In the genomic region with DNA sequence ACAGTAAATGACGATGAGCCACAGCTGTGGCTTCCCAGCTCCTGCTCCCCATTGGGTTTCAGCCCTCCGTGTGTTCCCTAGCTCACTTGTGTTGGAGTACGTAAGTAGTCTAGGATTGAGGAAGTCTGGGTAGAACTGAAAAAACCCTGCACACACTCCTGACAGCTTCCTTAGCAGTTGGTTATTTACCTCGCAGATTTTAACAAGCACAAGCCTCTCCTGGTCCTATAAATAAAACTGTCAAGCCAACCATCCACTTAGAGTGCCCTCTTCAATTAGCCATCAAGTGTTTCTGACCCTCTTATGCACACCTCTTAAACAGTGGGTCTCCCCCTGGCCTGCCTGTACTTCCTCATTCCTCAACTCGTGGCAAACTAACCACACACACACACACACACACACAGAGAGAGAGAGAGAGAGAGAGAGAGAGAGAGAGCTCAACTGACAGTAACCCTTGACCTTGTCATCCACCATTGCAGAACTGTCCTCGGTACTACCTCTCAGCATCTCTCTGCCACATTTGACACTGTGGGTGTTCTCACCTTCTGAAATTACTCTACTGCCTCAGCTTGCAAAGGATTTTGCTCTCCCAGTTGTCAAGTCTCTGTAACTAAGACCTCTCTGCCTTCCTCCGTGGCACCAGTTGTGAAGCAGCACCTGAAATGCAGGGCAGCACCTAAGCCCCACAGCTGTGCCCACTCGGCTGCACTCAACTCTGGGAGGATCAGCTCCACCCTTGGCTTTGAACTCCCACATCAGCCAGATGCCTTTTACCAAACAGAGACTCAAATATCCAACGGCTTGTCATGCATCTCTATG, we compare ENCODE assay signal across 8 mouse cellular contexts. TPM values are rescaled to one million over a fixed set of nuclear protein-coding genes. Genes with fewer than 3 reads are reported as not detected.
DNase-seq lines count a peak whose midpoint lies in the region; ATAC-seq and TF ChIP-seq lines count a peak whose summit lies in the region.

No protein-coding gene starts in this region.

- no peaks in the 10 kb centered on the region for H3K27me3 ChIP-seq in heart, embryonic 12.5 days (replicated peaks)
- no peaks in the 10 kb centered on the region for H3K27me3 ChIP-seq in liver, embryonic 14.5 days (ENCODE audit: control insufficient read depth, insufficient read depth, low read length)

- no peak overlapping the region for H3K27ac ChIP-seq in ES-E14 (ENCODE audit: insufficient read depth, low read depth, low read length, poor library complexity, severe bottlenecking)
- H3K27ac ChIP-seq in heart, embryonic 12.5 days (ENCODE audit: poor library complexity, severe bottlenecking): peak overlapping the region; percentile 75; the same call in 1 of the 2 replicates
- peak overlapping the region; percentile 73 for H3K27ac ChIP-seq in liver, embryonic 14.5 days

- no peak; the same call in 1 of the 2 replicates for ATAC-seq in heart, embryonic 12.5 days (ENCODE audit: insufficient number of reproducible peaks, low FRiP score)
- no peak for ATAC-seq in liver, embryonic 14.5 days (ENCODE audit: insufficient read depth)

- 50% methylated on average over 9 of the region's 9 CpGs for WGBS in heart, embryonic 12.5 days
- 34% methylated on average over 9 of the region's 9 CpGs for WGBS in liver, embryonic 14.5 days (ENCODE audit: insufficient replicate concordance)

- TF ChIP-seq EP300 in liver, embryonic 14.5 days (IDR thresholded peaks at IDR 0.05; ENCODE audit: low read depth): peak; percentile 18; the same call in 1 of the 2 replicates

- TF ChIP-seq CTCF in liver, embryonic 14.5 days (IDR thresholded peaks at IDR 0.05; ENCODE audit: low read depth): no peak

- H3K9me3 ChIP-seq in ES-E14 (ENCODE audit: control insufficient read depth, insufficient read depth, low read depth, low read length): no peaks in the 10 kb centered on the region
- no peaks in the 10 kb centered on the region for H3K9me3 ChIP-seq in heart, embryonic 12.5 days (replicated peaks)
- no peaks in the 10 kb centered on the region for H3K9me3 ChIP-seq in liver, embryonic 14.5 days (ENCODE audit: control insufficient read depth, low read length)

- H3K4me3 ChIP-seq in ES-E14 (ENCODE audit: insufficient read depth in 1 of 2, low read depth in 1 of 2, low read length in 2 of 2, poor library complexity in 1 of 2, severe bottlenecking in 1 of 2): peak overlapping the region; percentile 94
- H3K4me3 ChIP-seq in heart, embryonic 12.5 days: peak overlapping the region; percentile 90; the same call in 1 of the 2 replicates
- H3K4me3 ChIP-seq in liver, embryonic 14.5 days (ENCODE audit: insufficient read depth in 1 of 2, low read depth in 2 of 2, low read length in 2 of 2): peak overlapping the region; percentile 80 to 82

- in situ Hi-C loops in ES-E14 (cut with MboI; ENCODE audit: low sequenced_read_pairs in 2 of 2, unreplicated experiment in 2 of 2): loop anchor here in 1 of 2 experiments (5.0 kb wide), 1 partner anchor 122 kb away; no protein-coding TSS in a partner anchor

- no peaks in the 10 kb centered on the region for H3K36me3 ChIP-seq in ES-E14 (ENCODE audit: control insufficient read depth, insufficient read depth, low read length, poor library complexity, severe bottlenecking)
- peaks cover 7% of the 10 kb centered on the region; the same call in 1 of the 2 replicates for H3K36me3 ChIP-seq in heart, embryonic 12.5 days
- peaks cover 6% of the 10 kb centered on the region for H3K36me3 ChIP-seq in liver, embryonic 14.5 days (replicated peaks; ENCODE audit: control insufficient read depth, insufficient read depth, low read depth)

- peaks cover 4 to 7% of the 10 kb centered on the region in 2 experiments; a peak in 1 of 4 replicates for H3K4me1 ChIP-seq in ES-E14 (ENCODE audit: control insufficient read depth in 2 of 2, insufficient read depth in 2 of 2, low read length in 2 of 2, poor library complexity in 1 of 2)
- peaks cover 30% of the 10 kb centered on the region for H3K4me1 ChIP-seq in heart, embryonic 12.5 days (replicated peaks)
- H3K4me1 ChIP-seq in liver, embryonic 14.5 days (replicated peaks; ENCODE audit: control insufficient read depth in 2 of 2, insufficient read depth in 2 of 2, low read length in 1 of 2): peaks cover 21 to 26% of the 10 kb centered on the region in 2 experiments

- H3K9ac ChIP-seq in ES-E14 (ENCODE audit: insufficient read depth, low read depth, low read length, poor library complexity, severe bottlenecking): peak overlapping the region; percentile 69
- H3K9ac ChIP-seq in heart, embryonic 12.5 days: no peak overlapping the region; the same call in 1 of the 2 replicates
- peak overlapping the region; percentile 90 for H3K9ac ChIP-seq in liver, embryonic 14.5 days (replicated peaks)

- DNase-seq in 3134 (ENCODE audit: extremely low read depth, insufficient read length, low spot score): peak; percentile 37
- DNase-seq in ES-E14 (ENCODE audit: low read depth, low spot score): no peak
- DNase-seq in liver, embryonic 14.5 days (ENCODE audit: low read depth in 3 of 3, low spot score in 3 of 3): no peak
- peak; percentile 12 to 59 for DNase-seq in natural killer cell, adult 2 months (ENCODE audit: low spot score in 2 of 2)
- no peak for DNase-seq in embryo, embryonic 10.5 days (ENCODE audit: low spot score)
- DNase-seq in right cerebral cortex, postnatal 4 days: no peak
- DNase-seq in testis, postnatal 10 days (ENCODE audit: low spot score): no peak

- peak overlapping the region; percentile 95 for H3K4me2 ChIP-seq in heart, embryonic 12.5 days
- H3K4me2 ChIP-seq in liver, embryonic 14.5 days (ENCODE audit: low read depth): peak overlapping the region; percentile 78

TF ChIP-seq in ES-E14, 5 proteins besides CTCF, POLR2A, EP300 and RAD21:
- no peak for TF ChIP-seq CHD2 (IDR thresholded peaks at IDR 0.05; ENCODE audit: low read depth, low read length)
- TF ChIP-seq HCFC1 (IDR thresholded peaks at IDR 0.05; ENCODE audit: borderline replicate concordance, insufficient read depth, low read length): no peak
- no peak for TF ChIP-seq MAFK (IDR thresholded peaks at IDR 0.05; ENCODE audit: insufficient read depth, low read depth, low read length)
- no peak for TF ChIP-seq ZC3H11A (IDR thresholded peaks at IDR 0.05; ENCODE audit: borderline replicate concordance, low read depth, low read length)
- no peak for TF ChIP-seq ZNF384 (IDR thresholded peaks at IDR 0.05; ENCODE audit: low read depth, low read length)
TF ChIP-seq in ES-E14: peak in this region for 0.

RNA-seq across cellular contexts. Expression of a gene that starts 15.7 kb away (rescaled TPM):
- 87.2 and 98.9 TPM in 2 replicates for total RNA-seq in ES-E14 (2012; rRNA removed)
- polyA plus RNA-seq in heart, embryonic 12.5 days (2016; fragmentation: Nextera tagmentation; extraction: Ambion mirVana): 17.6 and 17.8 TPM in 2 replicates
- 11.7 and 14.8 TPM in 2 replicates for polyA plus RNA-seq in liver, embryonic 14.5 days (2012; rRNA removed)
- polyA plus RNA-seq in liver, embryonic 14.5 days (2014; fragmentation: Nextera tagmentation; extraction: Ambion mirVana): 8.7 and 10.7 TPM in 2 replicates

Comparison
In these comparisons a context has a peak if more than half of its experiments do, and no peak if none do; other contexts are left out.
1. DNase-seq: peak in 3134 (single experiment) and natural killer cell, adult 2 months (2 of 2); none in ES-E14 (single experiment), liver, embryonic 14.5 days (0 of 3), embryo, embryonic 10.5 days (single experiment), right cerebral cortex, postnatal 4 days (single experiment) and testis, postnatal 10 days (single experiment).
2. Peak in every context shown above with its lines, with median percentiles within 50 percentile points of each other: H3K4me3 ChIP-seq.